Mouse (Mus musculus) heart, embryonic 13.5 days (tissue): Measurements from ENCODE around the gene Uroc1. TPM values are rescaled to one million over a fixed set of nuclear protein-coding genes. Genes with fewer than 3 reads are reported as not detected.

Source experiments
- ATAC-seq: fragments of 200-750 bp; cut with Nextera tagmentation; 2 replicates; pipeline ENCODE4 v1.8.0; 2017; ENCODE audit warnings: moderate TSS enrichment; ENCODE audit not compliant: insufficient number of reproducible peaks, low FRiP score, low TSS enrichment; ENCODE audit errors: extremely low read depth
- H3K27ac ChIP-seq: fragments of 300-500 bp; sonication (generic); replicated peaks from 2 replicates; pipeline ENCODE4 v1.5.1; 2015; ENCODE audit warnings: moderate library complexity, mild to moderate bottlenecking, inconsistent platforms
- H3K27me3 ChIP-seq: fragments of 300-500 bp; sonication (generic); replicated peaks from 2 replicates; pipeline ENCODE4 v1.6.1; 2015; ENCODE audit warnings: mild to moderate bottlenecking, inconsistent platforms
- H3K36me3 ChIP-seq: fragments of 300-500 bp; sonication (generic); 2 replicates; pipeline ENCODE4 v1.6.1; 2015; ENCODE audit warnings: mild to moderate bottlenecking, inconsistent platforms
- H3K4me1 ChIP-seq: fragments of 300-500 bp; sonication (generic); 2 replicates; pipeline ENCODE4 v1.6.1; 2015; ENCODE audit warnings: inconsistent platforms
- H3K4me2 ChIP-seq: fragments of 300-500 bp; sonication (generic); 2 replicates; pipeline ENCODE4 v1.6.1; 2015; ENCODE audit warnings: inconsistent platforms, mild to moderate bottlenecking, moderate library complexity
- H3K4me3 ChIP-seq: fragments of 300-500 bp; sonication (generic); 2 replicates; pipeline ENCODE4 v1.5.1; 2015; ENCODE audit warnings: moderate library complexity, mild to moderate bottlenecking, inconsistent platforms
- H3K9ac ChIP-seq: fragments of 300-500 bp; sonication (generic); 2 replicates; pipeline ENCODE4 v1.6.1; 2015; ENCODE audit warnings: inconsistent platforms, mild to moderate bottlenecking, moderate library complexity
- H3K9me3 ChIP-seq: fragments of 300-500 bp; sonication (generic); 2 replicates; pipeline ENCODE4 v1.6.1; 2016; ENCODE audit warnings: inconsistent platforms
- WGBS: fragments of 180-500 bp; shearing (Covaris S2); methylation state at CpG from one replicate; pipeline ENCODE4 v1.1.7; 2015; ENCODE audit warnings: mixed read lengths; 5-methylcytosine and 5-hydroxymethylcytosine counted together
- polyA plus RNA-seq: library from polyadenylated mRNA; unstranded; fragments of >200 nt; fragmentation: Nextera tagmentation; extraction: Ambion mirVana; gene quantifications from 2 replicates; pipeline ENCODE4 v1.2.1, GENCODE M21; 2015

Uroc1 gene
- polyA plus RNA-seq, 1 experiment from 2014 or later: 0.08 TPM

DNA sequence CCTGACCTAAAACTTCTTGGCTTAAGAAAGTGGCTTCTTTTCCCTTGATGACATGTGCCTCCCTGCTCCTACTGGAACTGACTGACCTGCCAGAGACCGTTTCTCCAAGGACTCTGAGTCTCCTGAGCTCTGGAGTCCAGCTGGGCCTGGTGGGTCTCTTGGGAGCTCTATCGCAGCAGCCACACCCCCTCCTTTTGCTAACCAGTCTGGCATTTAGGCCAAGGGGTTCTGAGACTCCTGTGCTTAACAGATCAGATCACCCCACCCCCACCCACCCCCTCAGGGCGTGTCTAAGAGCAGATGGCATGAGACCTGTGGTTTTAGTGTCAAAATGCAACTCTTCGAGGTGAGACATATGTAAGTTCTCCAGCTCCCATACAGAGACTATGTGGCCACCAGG, 11.3 kb upstream of the Uroc1 start:
- peaks cover 35% of the 10 kb centered on the region for H3K27me3 ChIP-seq
- H3K36me3 ChIP-seq: no peaks in the 10 kb centered on the region
- H3K4me2 ChIP-seq: no peak overlapping the region
- no peak for ATAC-seq
- 36% methylated on average over 4 of the region's 4 CpGs for WGBS
- no peak overlapping the region for H3K4me3 ChIP-seq
- no peak overlapping the region for H3K27ac ChIP-seq
- no peaks in the 10 kb centered on the region for H3K4me1 ChIP-seq
- H3K9me3 ChIP-seq: no peaks in the 10 kb centered on the region
- no peak overlapping the region for H3K9ac ChIP-seq

DNA sequence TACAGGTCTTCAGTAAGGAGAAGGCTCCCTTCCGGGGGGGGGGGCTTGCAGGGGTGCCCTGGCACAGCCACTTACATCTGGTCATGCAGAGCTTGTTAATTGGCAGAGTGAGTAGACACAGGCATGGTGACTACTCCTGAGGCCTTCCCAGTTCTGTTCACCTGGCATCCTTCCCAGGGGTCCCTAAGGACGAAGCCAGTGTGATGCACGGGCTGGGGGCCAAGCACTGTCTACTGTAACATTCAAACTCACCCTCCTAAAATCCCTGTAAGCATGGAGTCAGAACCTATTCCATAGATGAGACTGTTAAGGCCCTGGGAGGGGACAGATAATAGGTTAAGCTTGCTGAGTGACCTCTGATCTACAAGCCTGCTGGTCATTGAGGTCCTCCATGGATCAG, 9.1 kb upstream of the Uroc1 start:
- Histone ChIP-seq H3K4me1 (no peaks in the 10 kb centered on the region), H3K27me3 (peaks cover 46% of the 10 kb centered on the region), H3K4me3 (no peak overlapping the region), H3K36me3 (no peaks in the 10 kb centered on the region), H3K4me2 (no peak overlapping the region), H3K9ac (no peak overlapping the region), H3K27ac (no peak overlapping the region), H3K9me3 (no peaks in the 10 kb centered on the region)
- 62% methylated on average over 3 of the region's 3 CpGs for WGBS
- ATAC-seq: no peak

- Histone ChIP-seq H3K4me1 (no peaks in the 10 kb centered on the region), H3K9ac (no peak overlapping the region), H3K27me3 (peaks cover 46% of the 10 kb centered on the region), H3K4me3 (no peak overlapping the region; the same call in 1 of the 2 replicates), H3K9me3 (no peaks in the 10 kb centered on the region), H3K36me3 (no peaks in the 10 kb centered on the region), H3K4me2 (peak overlapping the region; percentile 67; the same call in 1 of the 2 replicates), H3K27ac (no peak overlapping the region)
- WGBS: 49% methylated on average over 3 of the region's 3 CpGs
- ATAC-seq: no peak
Observed at GRCm38 (mm10) chr6:90324463-90324862, 8.6 kb upstream of the Uroc1 start.

- Histone ChIP-seq H3K9ac (peak within 1 kb of the TSS; percentile 61), H3K27me3 (peaks cover 46% of the 10 kb centered on the region), H3K4me3 (peak within 1 kb of the TSS; percentile 40), H3K27ac (no peak within 1 kb of the TSS), H3K9me3 (no peaks in the 10 kb centered on the region), H3K4me2 (peak within 1 kb of the TSS; percentile 67), H3K36me3 (no peaks in the 10 kb centered on the region), H3K4me1 (no peaks in the 10 kb centered on the region)
- WGBS: 5% methylated on average over 22 of the region's 22 CpGs
- no peak for ATAC-seq
Observed at GRCm38 (mm10) chr6:90324991-90325390, 8.1 kb upstream of the Uroc1 start, which contains the start of gene Chst13. Gene Chst13, minus strand, starts transcription at chr6:90325185.

DNA sequence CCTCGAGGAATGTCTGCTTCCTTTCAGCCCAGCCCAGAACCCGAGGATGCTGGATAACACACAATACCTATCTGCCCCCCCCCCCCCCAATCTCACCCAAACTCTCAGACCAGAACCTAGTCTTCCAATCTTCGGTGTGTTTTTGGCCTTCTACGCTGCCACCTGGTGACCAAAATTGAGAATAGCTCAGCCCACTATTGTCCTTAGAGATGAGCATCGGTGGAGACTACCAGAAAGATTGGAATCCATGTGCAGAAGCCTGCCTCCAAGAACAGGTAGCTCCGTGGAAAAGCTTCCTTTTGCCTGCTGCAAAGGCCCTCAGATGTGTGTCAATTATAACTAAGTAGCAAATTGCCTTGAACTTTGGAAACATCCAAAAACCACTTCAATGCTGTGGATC, 5.4 kb upstream of the Uroc1 start:
- no peak overlapping the region for H3K4me3 ChIP-seq
- no peaks in the 10 kb centered on the region for H3K4me1 ChIP-seq
- no peaks in the 10 kb centered on the region for H3K9me3 ChIP-seq
- no peaks in the 10 kb centered on the region for H3K36me3 ChIP-seq
- H3K4me2 ChIP-seq: no peak overlapping the region
- no peak overlapping the region for H3K9ac ChIP-seq
- no peak for ATAC-seq
- H3K27ac ChIP-seq: no peak overlapping the region
- peaks cover 46% of the 10 kb centered on the region for H3K27me3 ChIP-seq
- WGBS: 13% methylated on average over 6 of the region's 6 CpGs

- no peak for ATAC-seq
- H3K36me3 ChIP-seq: no peaks in the 10 kb centered on the region
- no peaks in the 10 kb centered on the region for H3K9me3 ChIP-seq
- H3K4me1 ChIP-seq: no peaks in the 10 kb centered on the region
- WGBS: 10% methylated on average over 1 of the region's 1 CpGs
- H3K9ac ChIP-seq: no peak overlapping the region
- no peak overlapping the region for H3K4me2 ChIP-seq
- peaks cover 30% of the 10 kb centered on the region for H3K27me3 ChIP-seq
- H3K4me3 ChIP-seq: no peak overlapping the region
- no peak overlapping the region for H3K27ac ChIP-seq
Observed at GRCm38 (mm10) chr6:90329953-90330352, 3.1 kb upstream of the Uroc1 start.

DNA sequence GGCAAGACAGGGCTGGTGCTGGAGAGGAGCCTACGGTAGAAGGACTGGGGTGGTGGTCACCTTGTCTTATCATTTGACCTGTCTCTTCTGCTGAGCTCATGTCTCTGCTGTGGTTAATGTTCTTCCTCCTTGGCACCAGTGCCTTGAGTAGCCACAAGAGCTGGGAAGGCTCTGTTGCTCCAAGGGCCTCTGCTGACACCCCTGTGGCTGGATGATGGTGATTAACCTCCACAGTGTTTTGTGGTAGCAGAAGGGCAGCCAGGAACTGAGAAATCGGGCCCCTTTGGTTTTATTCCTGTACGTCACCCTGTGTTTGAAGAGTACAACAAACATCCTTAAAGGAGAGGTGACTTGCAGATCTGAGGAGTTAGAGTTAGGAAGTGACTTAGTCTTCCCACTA, 1.2 kb downstream of the Uroc1 start:
- Histone ChIP-seq H3K4me3 (no peak overlapping the region), H3K27ac (no peak overlapping the region), H3K9ac (no peak overlapping the region), H3K27me3 (no peaks in the 10 kb centered on the region; the same call in 1 of the 2 replicates), H3K9me3 (no peaks in the 10 kb centered on the region), H3K4me1 (no peaks in the 10 kb centered on the region), H3K36me3 (no peaks in the 10 kb centered on the region), H3K4me2 (no peak overlapping the region)
- ATAC-seq: no peak
- WGBS: 70% methylated on average over 3 of the region's 3 CpGs

DNA sequence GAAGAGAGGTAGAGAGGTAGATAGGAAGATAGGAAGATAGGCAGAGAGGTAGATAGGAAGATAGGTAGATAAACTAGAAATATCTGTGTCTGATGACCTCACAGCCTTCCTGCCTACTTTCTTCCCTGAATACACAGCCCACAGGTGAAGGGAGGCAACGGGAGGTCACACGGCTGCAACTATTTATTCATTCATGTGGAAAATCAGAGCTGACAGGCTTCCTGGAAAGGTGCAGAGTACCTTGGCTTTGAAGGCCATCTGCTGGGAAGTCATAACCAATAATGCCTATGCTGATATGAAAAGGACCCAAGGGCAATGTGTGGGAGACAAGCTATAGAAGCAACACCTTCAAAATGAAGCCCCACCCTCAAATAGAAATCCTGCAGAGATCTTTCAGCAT, 9.3 kb downstream of the Uroc1 start:
- Histone ChIP-seq H3K4me1 (no peaks in the 10 kb centered on the region), H3K4me2 (no peak overlapping the region), H3K36me3 (no peaks in the 10 kb centered on the region), H3K4me3 (no peak overlapping the region), H3K9ac (no peak overlapping the region), H3K27ac (no peak overlapping the region), H3K27me3 (peaks cover 15% of the 10 kb centered on the region; the same call in 1 of the 2 replicates), H3K9me3 (no peaks in the 10 kb centered on the region)
- no peak for ATAC-seq
- 66% methylated on average over 2 of the region's 2 CpGs for WGBS

- Histone ChIP-seq H3K27me3 (peaks cover 18% of the 10 kb centered on the region; the same call in 1 of the 2 replicates), H3K27ac (no peak overlapping the region), H3K9ac (no peak overlapping the region), H3K4me1 (no peaks in the 10 kb centered on the region), H3K4me2 (no peak overlapping the region), H3K4me3 (no peak overlapping the region), H3K9me3 (no peaks in the 10 kb centered on the region), H3K36me3 (no peaks in the 10 kb centered on the region)
- WGBS: 58% methylated on average over 4 of the region's 4 CpGs
- no peak for ATAC-seq
Observed at GRCm38 (mm10) chr6:90347183-90347582, 14.1 kb downstream of the Uroc1 start.

- Histone ChIP-seq H3K4me3 (no peak overlapping the region), H3K4me2 (no peak overlapping the region), H3K9ac (no peak overlapping the region), H3K36me3 (no peaks in the 10 kb centered on the region), H3K4me1 (no peaks in the 10 kb centered on the region), H3K27me3 (peaks cover 18% of the 10 kb centered on the region; the same call in 1 of the 2 replicates), H3K9me3 (no peaks in the 10 kb centered on the region), H3K27ac (no peak overlapping the region)
- no peak for ATAC-seq
- WGBS: 64% methylated on average over 4 of the region's 4 CpGs
Observed at GRCm38 (mm10) chr6:90348500-90348899, 15.4 kb downstream of the Uroc1 start.

GRCm38 (mm10) chr6:90350011-90350410, 16.9 kb downstream of the Uroc1 start:
- ATAC-seq: no peak
- WGBS: 52% methylated on average over 2 of the region's 2 CpGs

DNA sequence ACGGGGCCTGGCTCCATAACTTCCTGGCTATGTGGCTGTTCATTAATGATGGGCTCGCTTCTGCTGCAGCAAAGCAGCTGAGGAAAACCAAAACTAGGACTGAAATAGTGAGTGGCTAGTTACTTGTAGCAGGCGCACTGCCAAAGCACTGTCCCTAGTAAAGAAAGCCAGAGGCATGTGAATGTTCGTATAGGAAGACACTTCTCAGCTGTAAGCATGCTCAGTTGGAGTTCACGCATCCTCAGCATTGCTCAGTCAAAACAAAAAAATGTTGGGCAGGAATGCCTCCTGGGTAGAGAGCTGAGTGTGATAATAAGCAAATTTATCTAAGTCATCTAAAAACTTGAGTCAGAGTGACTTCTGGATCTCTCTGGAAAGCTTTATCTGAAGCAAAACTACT, 25.1 kb downstream of the Uroc1 start:
- Histone ChIP-seq H3K36me3 (no peaks in the 10 kb centered on the region), H3K4me1 (peaks cover 39% of the 10 kb centered on the region), H3K4me2 (no peak overlapping the region), H3K9me3 (no peaks in the 10 kb centered on the region), H3K9ac (no peak overlapping the region), H3K27ac (no peak overlapping the region), H3K27me3 (no peaks in the 10 kb centered on the region; the same call in none of the 2 replicates), H3K4me3 (no peak overlapping the region)
- no peak for ATAC-seq
- WGBS: 50% methylated on average over 5 of the region's 5 CpGs

More at GRCm38 (mm10) chr6:90350011-90350410, 16.9 kb downstream of the Uroc1 start:
- Histone ChIP-seq H3K4me1 (no peaks in the 10 kb centered on the region), H3K27ac (no peak overlapping the region), H3K9ac (no peak overlapping the region), H3K27me3 (peaks cover 9% of the 10 kb centered on the region; the same call in 1 of the 2 replicates), H3K4me3 (no peak overlapping the region), H3K36me3 (no peaks in the 10 kb centered on the region), H3K4me2 (no peak overlapping the region), H3K9me3 (no peaks in the 10 kb centered on the region)
